Mouse (Mus musculus): ENCODE measurements at regions not wholly inside any gene's neighbourhood (a gene's known extent, or its start where the extent isn't known, plus 50 kb on each side); places are given as distances from the start of the nearest gene placed in this dataset.
"Not testable (repeated sequence)": the region's sequence is repeated elsewhere in the genome, so short reads cannot be mapped to it uniquely, and the experiment has no call there.

DNA sequence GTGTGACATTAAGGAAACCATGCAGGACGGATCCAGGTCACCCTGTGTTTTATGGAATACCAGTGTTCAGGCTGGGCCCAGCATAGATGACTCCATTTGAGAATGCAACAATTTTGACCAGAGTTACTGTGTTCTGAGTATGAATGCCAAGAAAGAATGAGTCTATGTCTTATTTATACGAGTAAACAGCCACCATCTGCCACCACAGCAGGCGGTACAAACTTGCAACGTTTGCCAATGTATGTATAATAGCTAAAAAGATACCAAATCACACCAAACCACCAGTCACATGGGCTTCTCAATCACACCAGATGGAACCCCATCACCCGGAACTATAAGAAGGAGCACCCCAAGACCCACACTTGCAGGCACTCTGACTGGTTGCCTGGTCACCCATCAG lies 192.1 kb downstream of the Glrx3 start:
- DNase-seq (ENCODE audit: low read depth, low spot score) = no peak

- no peak for DNase-seq (ENCODE audit: low read depth, low spot score)
Measured at GRCm38 (mm10) chr7:137648621-137649020, 211.2 kb downstream of the Glrx3 start.

DNA sequence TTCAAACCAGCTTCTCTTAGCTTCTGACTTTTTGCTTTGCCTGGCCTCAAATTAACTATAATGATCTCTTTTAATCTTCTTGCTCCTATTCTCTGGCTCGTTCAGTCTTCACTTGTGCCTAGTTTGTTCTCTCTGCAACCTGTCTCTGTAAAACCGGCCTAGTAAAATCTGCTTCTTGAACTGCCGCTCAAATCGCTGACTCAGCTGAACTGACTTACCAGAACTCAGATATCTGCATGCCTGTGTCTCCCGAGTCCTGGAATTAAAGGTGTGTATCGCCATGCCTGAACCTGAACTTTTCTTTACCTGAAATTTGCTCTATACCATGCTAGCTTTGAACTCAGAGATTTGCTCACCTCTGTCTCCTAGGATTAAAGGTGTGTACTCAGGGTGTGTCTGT lies 212.2 kb downstream of the Glrx3 start:
- no peak for DNase-seq (ENCODE audit: low read depth, low spot score)

DNA sequence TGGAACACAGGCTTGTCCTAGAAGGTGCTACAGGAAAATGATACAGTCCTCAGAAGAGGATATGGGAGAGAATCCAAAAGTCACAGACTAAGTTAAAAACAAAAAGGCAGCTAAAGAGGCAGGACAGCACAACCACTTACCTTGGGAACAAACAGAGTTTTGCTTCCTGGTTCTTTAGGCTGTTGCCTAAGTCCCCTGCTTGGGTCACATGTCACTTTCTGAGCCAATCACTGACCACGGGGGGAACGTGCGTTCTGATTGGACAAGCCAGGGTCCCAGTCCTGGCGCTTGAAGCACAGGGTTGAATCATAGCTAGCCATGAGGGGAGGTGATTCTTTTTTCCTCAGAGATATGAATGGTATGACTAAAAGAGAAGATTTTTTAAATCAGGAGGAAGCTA lies 216.4 kb downstream of the Glrx3 start:
- DNase-seq (ENCODE audit: low read depth, low spot score) = no peak

GRCm38 (mm10) chr7:137667165-137667564 lies 229.8 kb downstream of the Glrx3 start:
- no peak for DNase-seq (ENCODE audit: low read depth, low spot score)

- no peak for DNase-seq (ENCODE audit: low read depth, low spot score)
Measured at GRCm38 (mm10) chr7:137671156-137671555, 233.7 kb downstream of the Glrx3 start.

DNA sequence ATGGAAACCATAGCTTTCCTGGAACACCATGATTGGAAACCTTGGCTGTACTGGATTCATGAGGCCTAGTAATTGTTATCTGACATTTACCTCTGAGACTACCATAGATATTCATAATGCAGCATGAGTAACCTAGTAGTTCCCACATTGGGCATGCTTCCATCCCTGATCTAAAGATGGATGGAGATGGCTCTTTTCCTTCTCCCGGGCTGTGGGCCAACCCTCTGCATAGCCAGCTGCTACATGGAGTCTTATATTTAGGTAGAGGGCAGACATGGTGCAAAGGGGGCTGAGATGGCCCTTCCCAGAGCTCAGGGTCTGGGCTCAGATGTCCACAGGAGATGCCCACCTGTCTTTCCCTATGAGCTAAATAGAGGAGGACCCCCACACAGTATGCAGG lies 237.2 kb downstream of the Glrx3 start:
- DNase-seq (ENCODE audit: low read depth, low spot score) = no peak

GRCm38 (mm10) chr7:137675381-137675780 lies 238.0 kb downstream of the Glrx3 start:
- DNase-seq (ENCODE audit: low read depth, low spot score) = no peak

DNA sequence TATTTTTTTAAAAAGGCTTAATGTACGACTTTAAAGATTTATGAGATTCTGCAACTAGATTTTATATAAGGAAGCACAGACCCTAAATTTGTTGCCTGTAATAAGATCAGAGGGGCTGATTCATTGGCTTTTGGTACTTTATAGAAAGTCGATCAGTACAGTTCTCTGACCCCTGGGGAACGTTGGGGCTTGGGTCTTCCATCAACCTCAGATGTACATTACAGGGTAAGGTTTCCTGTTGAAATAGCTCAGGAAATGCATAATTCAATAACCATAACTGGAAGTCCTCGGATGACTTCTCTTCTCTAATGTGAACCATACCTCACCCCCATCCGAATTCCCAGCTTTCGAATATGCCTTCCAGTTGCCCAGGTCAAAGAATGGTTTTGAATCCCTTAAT lies 247.4 kb downstream of the Glrx3 start:
- DNase-seq (ENCODE audit: low read depth, low spot score) = no peak

DNA sequence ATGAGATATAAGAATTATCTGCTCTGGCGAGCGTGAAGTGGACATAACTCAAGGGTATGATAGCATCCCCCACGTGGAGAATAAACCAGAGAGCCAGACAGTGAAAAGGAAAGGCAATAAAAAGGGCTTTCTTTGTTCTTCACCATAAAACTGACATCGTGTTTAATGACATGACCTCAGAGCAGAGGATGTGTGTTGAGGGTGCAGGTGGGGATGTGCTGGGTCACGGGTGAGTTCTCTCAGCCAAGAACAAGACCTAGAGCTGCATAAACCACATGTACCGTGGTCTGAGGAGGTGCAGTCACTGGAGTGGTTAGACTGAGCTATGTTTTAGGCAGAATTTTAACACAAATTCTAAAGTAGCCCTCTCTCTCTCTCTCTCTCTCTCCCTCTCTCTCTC lies 247.9 kb downstream of the Glrx3 start:
- DNase-seq (ENCODE audit: low read depth, low spot score) = no peak

DNA sequence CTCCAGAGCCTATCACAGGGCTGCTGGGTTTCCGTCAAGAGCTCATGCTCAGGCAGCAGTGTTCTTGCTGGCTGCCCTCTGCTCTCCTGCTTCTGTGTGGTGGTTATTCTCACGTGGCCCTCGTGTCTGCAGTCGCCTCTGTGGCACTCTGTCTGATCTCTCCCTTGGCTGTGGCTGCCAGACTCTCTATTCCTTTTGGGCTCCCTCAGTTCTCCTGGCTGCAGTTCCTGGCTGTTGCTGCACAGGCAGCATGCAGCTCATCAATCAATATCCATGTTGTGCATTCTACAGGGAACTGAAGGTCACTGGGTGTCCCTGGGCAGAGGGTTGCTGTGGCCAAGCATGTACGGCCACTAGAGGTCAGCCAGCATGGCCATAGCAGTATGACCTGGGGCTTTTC lies 259.4 kb downstream of the Glrx3 start:
- DNase-seq (ENCODE audit: low read depth, low spot score) = peak; percentile 11

DNA sequence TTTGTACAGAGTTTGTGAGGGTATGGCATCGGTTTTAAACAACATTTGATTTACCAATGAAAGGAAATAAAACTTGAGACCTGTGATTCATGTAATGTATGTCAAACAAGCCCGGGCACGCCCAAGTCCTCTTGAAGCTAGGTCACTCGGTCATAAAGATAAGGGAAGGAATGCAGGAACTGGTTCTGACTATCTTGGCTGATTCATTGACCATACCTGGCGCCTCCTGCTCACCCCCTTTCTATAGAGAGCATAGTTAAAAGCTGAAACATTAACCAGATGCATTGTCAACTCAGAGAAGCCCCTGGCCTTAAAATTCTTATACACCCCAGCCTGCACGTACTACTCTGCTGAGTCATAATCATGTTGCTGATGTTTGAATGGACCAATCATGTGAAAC lies 261.1 kb downstream of the Glrx3 start:
- DNase-seq (ENCODE audit: low read depth, low spot score) = not testable (repeated sequence)

- DNase-seq (ENCODE audit: low read depth, low spot score) = peak; percentile 25
Measured at GRCm38 (mm10) chr7:137712862-137713261, 275.4 kb downstream of the Glrx3 start.

DNA sequence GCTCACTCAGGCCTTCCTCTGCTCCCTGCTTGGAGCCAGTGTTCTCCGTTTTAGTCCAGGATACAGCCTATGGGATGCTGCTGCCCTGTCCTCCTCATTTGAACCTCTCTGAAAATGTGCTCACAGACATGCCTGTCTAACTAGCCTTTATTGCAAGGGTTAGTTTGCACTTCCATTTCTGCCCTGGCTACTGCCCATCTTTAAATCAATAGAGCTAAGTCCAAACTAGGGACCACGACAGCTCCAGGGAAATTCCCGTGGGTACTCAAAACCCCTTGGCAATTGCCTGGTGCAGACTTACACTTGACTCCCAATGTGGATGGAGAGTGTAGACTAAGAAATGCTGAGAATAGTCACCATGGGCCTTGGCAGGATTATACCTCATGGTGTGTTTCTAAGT lies 276.4 kb downstream of the Glrx3 start:
- no peak for DNase-seq (ENCODE audit: low read depth, low spot score)

- DNase-seq (ENCODE audit: low read depth, low spot score) = peak; percentile 53
Measured at GRCm38 (mm10) chr7:137714318-137714962, 277.0 kb downstream of the Glrx3 start.

GRCm38 (mm10) chr7:137715126-137715900 lies 277.9 kb downstream of the Glrx3 start:
- DNase-seq (ENCODE audit: low read depth, low spot score) = no peak

GRCm38 (mm10) chr7:137723361-137724040 lies 286.1 kb downstream of the Glrx3 start:
- DNase-seq (ENCODE audit: low read depth, low spot score) = no peak

GRCm38 (mm10) chr7:137726031-137726430 lies 288.6 kb downstream of the Glrx3 start:
- DNase-seq (ENCODE audit: low read depth, low spot score) = no peak

GRCm38 (mm10) chr7:137735873-137736527 lies 298.6 kb downstream of the Glrx3 start:
- no peak for DNase-seq (ENCODE audit: low read depth, low spot score)

DNA sequence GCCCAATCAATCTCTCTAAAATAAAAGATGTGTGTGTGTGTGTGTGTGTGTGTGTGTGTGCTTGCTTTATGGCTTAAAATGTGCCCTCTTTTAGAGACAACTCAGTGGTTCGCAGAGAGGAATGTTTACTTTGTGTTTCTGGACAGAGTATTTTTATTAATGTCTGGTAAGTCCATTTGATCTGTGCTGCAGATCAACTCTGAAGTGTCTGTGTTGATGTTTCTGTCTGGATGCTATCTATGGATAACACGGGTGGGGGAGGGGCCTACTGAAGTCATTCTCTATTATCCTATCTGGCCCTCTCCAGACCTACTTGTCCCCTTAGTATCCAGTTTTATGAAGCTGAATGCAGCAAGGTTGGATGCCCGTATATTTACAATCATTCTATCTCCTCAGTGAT lies 304.3 kb downstream of the Glrx3 start:
- DNase-seq (ENCODE audit: low read depth, low spot score) = no peak

GRCm38 (mm10) chr7:137742297-137742751 lies 304.9 kb downstream of the Glrx3 start:
- peak; percentile 15 for DNase-seq (ENCODE audit: low read depth, low spot score)

DNA sequence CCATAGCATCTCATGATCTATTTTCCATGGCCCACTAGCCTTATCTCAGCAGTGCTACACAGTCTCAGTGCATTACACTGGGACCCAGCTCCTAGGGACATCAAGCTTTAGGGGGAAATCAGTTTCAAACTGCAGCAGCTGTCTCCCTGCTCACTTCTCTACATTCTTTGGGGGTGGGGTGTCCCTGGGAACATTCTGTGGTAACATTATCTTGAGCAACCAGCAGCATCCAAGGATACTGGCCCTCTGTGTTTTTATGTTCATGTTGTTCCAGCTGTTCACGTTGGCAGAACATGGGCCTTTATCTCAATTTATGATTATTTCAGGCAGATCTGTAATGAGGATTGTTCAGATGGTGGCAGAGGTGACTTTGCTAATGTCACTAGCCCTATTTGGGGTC lies 308.2 kb downstream of the Glrx3 start:
- DNase-seq (ENCODE audit: low read depth, low spot score) = no peak
